ENCODE assay signal across 25 mouse cellular contexts in genomic region chr11:49958017-49958416, GRCm38 (mm10). TPM values are rescaled to one million over a fixed set of nuclear protein-coding genes. Genes with fewer than 3 reads are reported as not detected.
A peak's percentile ranks its signal among the peaks of the same experiment; 100 is the strongest.
DNase-seq lines count a peak whose midpoint lies in the region; TF ChIP-seq lines count a peak whose summit lies in the region.
"Had no signal": no experiment of that assay in that cellular context is flagged by ENCODE, and none has a peak within 500 bp of the region (broad histone marks: within the 10 kb centered on the region; RNA-seq: fewer than 3 reads in every experiment).

No protein-coding gene starts in this region.

- TF ChIP-seq CTCF in E14TG2a.4 (conservative IDR thresholded peaks at IDR 0.05; ENCODE audit: low read length) (no peak), MEL (IDR thresholded peaks at IDR 0.05 in 2 of 3, conservative IDR thresholded peaks at IDR 0.05 in 1 of 3; ENCODE audit: control insufficient read depth in 1 of 3, insufficient read depth in 1 of 3, low read depth in 2 of 3, low read length in 3 of 3, poor library complexity in 1 of 3, severe bottlenecking in 1 of 3) (no peak)

- H3K79me2 ChIP-seq in MEL (ENCODE audit: control insufficient read depth, insufficient read depth, low read length, poor library complexity) = no peaks in the 10 kb centered on the region

- DNase-seq in MEL (ENCODE audit: low read depth, low spot score) = no peak
- peak; percentile 67 for DNase-seq in ZHBTc4 (ENCODE audit: low read depth, low spot score)
- no peak for DNase-seq in thymus, postnatal 4 days
- no peak for DNase-seq in Muller cell, postnatal 12 days (ENCODE audit: inconsistent ontology term)
- no peak for DNase-seq in hindbrain, embryonic 10.5 days (ENCODE audit: low spot score)
- DNase-seq: adrenal gland, postnatal 10 days; adrenal gland, postnatal 36 days; B cell, adult 2 months; cerebellum, adult 18-20 months; cerebellum, adult 9-10 months; embryo, embryonic 11 days; gastrocnemius, postnatal 36 days; heart, adult 11 months; kidney, adult 11 months; kidney, adult 8-10 months had no signal

- TF ChIP-seq EP300 in MEL (IDR thresholded peaks at IDR 0.05; ENCODE audit: low read depth in 1 of 2, low read length in 2 of 2) = no peak

- TF ChIP-seq POLR2A in MEL (IDR thresholded peaks at IDR 0.05; ENCODE audit: control insufficient read depth in 1 of 2, insufficient read depth in 1 of 2, low read depth in 1 of 2, low read length in 2 of 2, poor library complexity in 1 of 2) = no peak

- H3K27me3 ChIP-seq in E14TG2a.4 (ENCODE audit: insufficient read depth, low read length) (peaks cover 45% of the 10 kb centered on the region), MEL (ENCODE audit: control insufficient read depth in 1 of 2, insufficient read depth in 2 of 2, low read length in 2 of 2) (no peaks in the 10 kb centered on the region)
- H3K27me3 ChIP-seq in hindbrain, embryonic 10.5 days (ENCODE audit: insufficient read depth, poor library complexity, severe bottlenecking) = peaks cover 16% of the 10 kb centered on the region
- H3K27me3 ChIP-seq: forebrain, embryonic 15.5 days had no signal

- no peak for TF ChIP-seq RAD21 in MEL (IDR thresholded peaks at IDR 0.05; ENCODE audit: low read depth, low read length)

- H3K4me1 ChIP-seq in E14TG2a.4 (replicated peaks; ENCODE audit: low read depth, low read length) (peaks cover 20% of the 10 kb centered on the region), MEL (ENCODE audit: control insufficient read depth in 1 of 2, insufficient read depth in 2 of 2, low read length in 2 of 2) (peaks cover 0 to 2% of the 10 kb centered on the region in 2 experiments; a peak in 1 of 4 replicates)
- H3K4me1 ChIP-seq in hindbrain, embryonic 10.5 days (replicated peaks) = 0 out of 2 replicates have a peak, but pooled peaks cover 4% of the 10 kb centered on the region
- H3K4me1 ChIP-seq: embryonic facial prominence, embryonic 10.5 days; embryonic facial prominence, embryonic 13.5 days; forebrain, embryonic 12.5 days; forebrain, embryonic 15.5 days; hindbrain, embryonic 13.5 days; intestine, embryonic 15.5 days had no signal

- no peak overlapping the region for H3K27ac ChIP-seq in MEL (ENCODE audit: control insufficient read depth, low read depth, low read length)
- no peak overlapping the region for H3K27ac ChIP-seq in hindbrain, embryonic 10.5 days
- H3K27ac ChIP-seq: embryonic facial prominence, embryonic 10.5 days; embryonic facial prominence, embryonic 13.5 days; forebrain, embryonic 12.5 days; forebrain, embryonic 15.5 days; hindbrain, embryonic 13.5 days; intestine, embryonic 15.5 days had no signal

- H3K9me3 ChIP-seq in E14TG2a.4 (ENCODE audit: low read length) = no peaks in the 10 kb centered on the region
- no peaks in the 10 kb centered on the region for H3K9me3 ChIP-seq in MEL (replicated peaks; ENCODE audit: insufficient read depth, low read length)
- H3K9me3 ChIP-seq in hindbrain, embryonic 10.5 days = no peaks in the 10 kb centered on the region
- H3K9me3 ChIP-seq: embryonic facial prominence, embryonic 10.5 days; embryonic facial prominence, embryonic 13.5 days; forebrain, embryonic 12.5 days; forebrain, embryonic 15.5 days; hindbrain, embryonic 13.5 days; intestine, embryonic 15.5 days had no signal

- WGBS in hindbrain, embryonic 10.5 days = 85% methylated on average over 10 of the region's 10 CpGs

- H3K4me3 ChIP-seq in E14TG2a.4 (replicated peaks; ENCODE audit: low read length) = 0 out of 2 replicates have a peak overlapping the region, but pooled peaks have one; percentile 26
- H3K4me3 ChIP-seq in MEL (ENCODE audit: control insufficient read depth in 1 of 2, insufficient read depth in 1 of 2, low read depth in 2 of 2, low read length in 2 of 2) = no peak overlapping the region
- no peak overlapping the region for H3K4me3 ChIP-seq in hindbrain, embryonic 10.5 days
- H3K4me3 ChIP-seq: embryonic facial prominence, embryonic 10.5 days; embryonic facial prominence, embryonic 13.5 days; erythroblast, embryonic 14.5 days; forebrain, embryonic 12.5 days; forebrain, embryonic 15.5 days; hindbrain, embryonic 13.5 days; intestine, embryonic 15.5 days had no signal

- H3K9ac ChIP-seq in MEL (ENCODE audit: control insufficient read depth, low read depth, low read length, poor library complexity, severe bottlenecking) = no peak overlapping the region
- H3K9ac ChIP-seq: embryonic facial prominence, embryonic 13.5 days; forebrain, embryonic 12.5 days; forebrain, embryonic 15.5 days; hindbrain, embryonic 13.5 days; intestine, embryonic 15.5 days had no signal

- H3K36me3 ChIP-seq in E14TG2a.4 (ENCODE audit: insufficient read depth, low read length) (no peaks in the 10 kb centered on the region), MEL (ENCODE audit: control insufficient read depth in 1 of 2, insufficient read depth in 2 of 2, low read length in 2 of 2) (peaks cover 0 to 2% of the 10 kb centered on the region in 2 experiments; a peak in 2 of 4 replicates)
- no peaks in the 10 kb centered on the region for H3K36me3 ChIP-seq in hindbrain, embryonic 10.5 days
- H3K36me3 ChIP-seq: embryonic facial prominence, embryonic 10.5 days; embryonic facial prominence, embryonic 13.5 days; forebrain, embryonic 12.5 days; forebrain, embryonic 15.5 days; hindbrain, embryonic 13.5 days; intestine, embryonic 15.5 days had no signal

TF ChIP-seq in MEL, 35 proteins besides CTCF, POLR2A, EP300 and RAD21:
- TF ChIP-seq USF1 (IDR thresholded peaks at IDR 0.05; ENCODE audit: low read depth, low read length) = 0 out of 2 replicates have a peak, but pooled peaks have one; percentile 10
- TF ChIP-seq POLR2AphosphoS2 (IDR thresholded peaks at IDR 0.05; ENCODE audit: low read length) = no peak

RNA-seq across cellular contexts. Expression of gene Rasgef1c, which starts 56.4 kb away (rescaled TPM):
- 0.12 TPM in 1 of 2 replicates, not detected in the other for total RNA-seq in MEL (2012; rRNA removed)
- polyA plus RNA-seq in MEL (2012; ENCODE audit: insufficient read depth in 1 of 2, insufficient read length in 2 of 2, low read depth in 1 of 2, low replicate concordance in 2 of 2, missing spikeins in 1 of 2) = under 1 TPM in 1 of 2 experiments, not detected in 1; 0.15 TPM
- polyA plus RNA-seq in hindbrain, embryonic 10.5 days (2016; fragmentation: Nextera tagmentation; extraction: Ambion mirVana) = 1.5 and 3.7 TPM in 2 replicates
- polyA plus RNA-seq: erythroblast, embryonic 14.5 days; heart, embryonic 14.5 days; heart, postnatal 0 days had no signal
